In the genomic region with DNA sequence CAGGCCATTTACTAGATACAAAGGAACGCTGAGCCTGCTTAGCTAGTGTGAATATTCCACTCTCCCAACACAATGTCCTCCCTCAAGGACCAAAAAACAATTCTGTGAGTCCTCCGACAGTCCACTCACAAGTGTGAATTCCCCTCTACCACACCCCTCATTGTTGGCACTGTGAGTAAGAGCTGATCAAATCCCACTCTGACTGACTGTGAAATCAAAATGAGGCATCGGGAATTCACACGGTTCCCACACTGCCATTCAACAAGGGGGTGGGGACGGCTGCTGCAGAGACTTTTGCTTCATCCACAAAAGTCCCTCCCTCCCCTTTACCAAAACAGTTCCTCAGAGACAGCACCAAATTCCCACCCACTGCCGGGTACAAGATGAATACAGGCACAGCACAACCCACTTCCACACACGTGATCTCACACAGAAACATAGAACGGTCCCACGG, we compare ENCODE assay signal across 9 mouse cellular contexts. TPM values are rescaled to one million over a fixed set of nuclear protein-coding genes. Genes with fewer than 3 reads are reported as not detected.
DNase-seq lines count a peak whose midpoint lies in the region; ATAC-seq and TF ChIP-seq lines count a peak whose summit lies in the region.
"Had no signal": no experiment of that assay in that cellular context is flagged by ENCODE, and none has a peak within 500 bp of the region (broad histone marks: within the 10 kb centered on the region; RNA-seq: fewer than 3 reads in every experiment).

No protein-coding gene starts in this region.

- 51% methylated on average over 9 of the region's 9 CpGs for WGBS in embryonic facial prominence, embryonic 13.5 days

- TF ChIP-seq CTCF in C2C12 (IDR thresholded peaks at IDR 0.05; ENCODE audit: control insufficient read depth, insufficient read depth, insufficient read length): no peak

- H3K36me3 ChIP-seq in C2C12 (ENCODE audit: control insufficient read depth, insufficient read depth): no peaks in the 10 kb centered on the region
- peaks cover 4% of the 10 kb centered on the region; the same call in 1 of the 2 replicates for H3K36me3 ChIP-seq in embryonic facial prominence, embryonic 13.5 days

- H3K79me2 ChIP-seq in C2C12 (ENCODE audit: control insufficient read depth, insufficient read depth): peaks cover 65% of the 10 kb centered on the region

- H3K79me3 ChIP-seq in C2C12 (ENCODE audit: low read depth): peaks cover 29% of the 10 kb centered on the region

- ATAC-seq in embryonic facial prominence, embryonic 13.5 days (ENCODE audit: insufficient number of reproducible peaks, insufficient read depth, low FRiP score, low TSS enrichment, low read depth): no peak

- no peak overlapping the region for H3ac ChIP-seq in C2C12 (ENCODE audit: control insufficient read depth, insufficient read length, low read depth)

- peaks cover 22% of the 10 kb centered on the region for H3K4me1 ChIP-seq in embryonic facial prominence, embryonic 13.5 days

- no peaks in the 10 kb centered on the region for H3K9me3 ChIP-seq in embryonic facial prominence, embryonic 13.5 days

- H3K4me2 ChIP-seq in embryonic facial prominence, embryonic 13.5 days: peak overlapping the region; percentile 69; the same call in 1 of the 2 replicates
- H3K4me2 ChIP-seq: lung, embryonic 14.5 days had no signal

- H3K27me3 ChIP-seq in C2C12 (ENCODE audit: control insufficient read depth, insufficient read depth, insufficient read length): no peaks in the 10 kb centered on the region
- H3K27me3 ChIP-seq in embryonic facial prominence, embryonic 13.5 days: no peaks in the 10 kb centered on the region

- DNase-seq in frontal cortex, postnatal 36 days (ENCODE audit: low spot score in 2 of 2): peak; percentile 39 to 45
- DNase-seq in frontal cortex, postnatal 10 days (ENCODE audit: low spot score in 2 of 2): no peak
- DNase-seq in mesoderm, embryonic 11.5 days (ENCODE audit: low read depth, low spot score): peak; percentile 35
- DNase-seq in spleen, postnatal 4 days (ENCODE audit: low spot score in 2 of 2): no peak
- DNase-seq in thymus, postnatal 25 days: no peak
- DNase-seq in B cell, adult 2 months: no peak
- DNase-seq: lung, embryonic 14.5 days had no signal

- no peak overlapping the region for H3K9ac ChIP-seq in embryonic facial prominence, embryonic 13.5 days
- H3K9ac ChIP-seq: lung, embryonic 14.5 days had no signal

- no peak overlapping the region for H3K27ac ChIP-seq in embryonic facial prominence, embryonic 13.5 days

- H3K4me3 ChIP-seq in C2C12 (ENCODE audit: insufficient read depth, poor library complexity, severe bottlenecking): no peak overlapping the region
- H3K4me3 ChIP-seq in embryonic facial prominence, embryonic 13.5 days: no peak overlapping the region

TF ChIP-seq in C2C12, 6 proteins besides CTCF, POLR2A, EP300 and RAD21:
- TF ChIP-seq MYOG (IDR thresholded peaks at IDR 0.05; ENCODE audit: control insufficient read depth, extremely low read depth, insufficient read length) (no peak), USF1 (IDR thresholded peaks at IDR 0.05; ENCODE audit: low read depth) (peak; percentile 14)

RNA-seq across cellular contexts. Expression of a gene that starts 8.7 kb away (rescaled TPM):
- polyA plus RNA-seq in C2C12 (2012; fragmentation: generic; extraction: Trizol): 18.8 TPM
- 19.8 and 20.2 TPM in 2 replicates for polyA plus RNA-seq in embryonic facial prominence, embryonic 13.5 days (2015; fragmentation: Nextera tagmentation; extraction: Ambion mirVana)

RNA-seq across cellular contexts. Expression of a gene that starts 51.8 kb away (rescaled TPM):
- 2.0 TPM for polyA plus RNA-seq in C2C12 (2012; fragmentation: generic; extraction: Trizol)
- polyA plus RNA-seq in embryonic facial prominence, embryonic 13.5 days (2015; fragmentation: Nextera tagmentation; extraction: Ambion mirVana): 26.0 and 29.0 TPM in 2 replicates

Comparison
In these comparisons a context has a peak if more than half of its experiments do, and no peak if none do; other contexts are left out.
1. DNase-seq: peak in frontal cortex, postnatal 36 days (2 of 2) and mesoderm, embryonic 11.5 days (single experiment); none in frontal cortex, postnatal 10 days (0 of 2), spleen, postnatal 4 days (0 of 2), thymus, postnatal 25 days (single experiment) and B cell, adult 2 months (0 of 2).